Mouse (Mus musculus): Measurements from ENCODE around the gene Cdc42bpb.
A peak's percentile ranks its signal among the peaks of the same experiment; 100 is the strongest.

Cdc42bpb gene

DNA sequence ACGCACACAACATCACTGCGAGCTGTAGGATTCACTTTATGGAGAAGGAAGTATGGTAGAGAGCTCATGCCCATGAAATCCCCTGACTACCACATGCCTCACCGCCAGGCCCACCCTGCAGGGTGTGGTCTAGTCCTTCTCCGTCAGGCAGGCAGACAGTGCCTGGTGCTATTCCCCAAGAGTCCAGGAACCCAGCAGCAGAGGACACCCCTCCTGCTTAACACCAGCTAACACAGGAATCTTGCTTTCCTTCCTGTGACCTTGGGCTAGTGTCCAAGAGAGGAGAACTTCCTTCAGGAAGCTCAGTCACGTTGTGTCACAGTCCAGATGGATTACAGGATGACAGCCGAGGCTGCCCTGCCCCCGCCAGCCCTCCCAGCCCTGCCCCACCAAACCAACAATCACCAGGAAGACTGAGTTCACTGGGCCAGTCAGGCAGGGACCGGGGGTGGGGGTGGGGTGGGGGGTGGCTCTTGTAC, 9.2 kb upstream of the Cdc42bpb start:
- no peak for DNase-seq (ENCODE audit: low spot score in 2 of 2)

GRCm38 (mm10) chr12:111385883-111386641, 8.5 kb upstream of the Cdc42bpb start:
- no peak for DNase-seq (ENCODE audit: low spot score in 2 of 2)

DNA sequence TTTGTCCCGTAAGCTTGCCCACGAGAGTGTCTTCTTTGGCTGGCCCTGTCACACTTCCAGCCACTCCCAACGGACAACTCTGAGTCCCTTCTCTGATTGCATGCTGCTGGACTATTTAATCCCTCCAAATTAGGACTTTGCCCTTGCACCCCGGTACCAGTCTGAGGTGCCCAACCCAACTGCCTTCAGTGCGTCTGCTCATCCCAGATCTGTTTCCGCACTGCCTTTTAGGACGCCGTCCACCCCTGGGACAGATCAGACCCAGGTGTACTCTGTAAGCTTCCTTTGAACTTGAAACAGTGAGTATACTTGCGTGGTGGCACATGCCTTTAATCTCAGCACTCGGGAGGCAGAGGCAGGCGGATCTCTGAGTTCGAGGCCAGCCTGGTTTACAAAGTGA, 1.3 kb upstream of the Cdc42bpb start:
- no peak for DNase-seq (ENCODE audit: low spot score in 2 of 2)

GRCm38 (mm10) chr12:111377986-111378490, 520 bp upstream of the Cdc42bpb start:
- DNase-seq (ENCODE audit: low spot score in 2 of 2) = no peak

DNA sequence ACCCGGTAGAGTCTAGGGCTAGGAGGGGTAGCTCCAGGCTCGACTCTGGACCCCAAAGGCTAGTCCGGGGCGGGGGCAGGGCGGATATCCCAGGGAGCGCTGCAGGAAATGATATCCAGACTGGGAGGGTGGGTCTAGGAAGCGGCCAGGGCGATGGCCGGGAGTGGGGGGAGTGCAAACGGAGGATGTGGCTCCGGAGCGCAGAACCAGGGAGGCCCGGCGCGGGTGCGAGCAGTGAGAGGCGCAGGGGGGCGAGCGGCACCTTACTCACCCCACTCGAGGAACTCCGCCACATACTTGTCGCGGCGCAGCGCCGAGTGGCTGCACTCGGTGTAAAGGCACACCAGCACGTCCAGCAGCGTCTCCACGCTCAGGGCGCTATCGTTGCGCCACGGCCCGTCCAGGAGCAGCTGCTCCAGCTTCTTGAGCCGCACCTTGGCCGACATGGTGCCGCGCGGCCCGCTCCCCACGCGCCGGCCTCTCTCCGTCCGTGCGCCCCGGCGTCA, 639 bp downstream of the Cdc42bpb start:
- DNase-seq (ENCODE audit: low spot score in 2 of 2) = peak in 1 of 2 experiments; percentile 47

- DNase-seq (ENCODE audit: low spot score in 2 of 2) = no peak
These were observed 1.5 kb downstream of the Cdc42bpb start for GRCm38 (mm10) chr12:111376053-111376452.

DNA sequence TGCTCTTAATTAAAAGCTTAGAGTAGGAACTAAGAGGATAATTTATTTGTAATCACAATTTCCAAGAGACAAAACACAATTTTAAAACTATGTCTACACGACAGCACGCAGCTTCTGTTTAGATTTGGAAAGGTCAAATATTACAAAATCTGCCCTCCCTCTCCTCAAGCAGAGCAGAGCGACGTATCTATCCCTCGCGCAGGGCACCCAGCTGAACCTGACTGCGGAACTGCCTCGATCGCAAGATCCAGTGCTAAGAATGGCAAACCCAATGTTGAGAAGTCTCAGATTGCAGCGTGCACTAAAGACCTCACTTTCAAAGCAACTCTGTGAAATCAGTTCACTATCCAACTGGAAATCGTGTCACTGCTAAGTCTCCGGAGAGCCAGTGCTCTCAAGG, 2.0 kb downstream of the Cdc42bpb start:
- DNase-seq (ENCODE audit: low spot score in 2 of 2) = no peak

DNA sequence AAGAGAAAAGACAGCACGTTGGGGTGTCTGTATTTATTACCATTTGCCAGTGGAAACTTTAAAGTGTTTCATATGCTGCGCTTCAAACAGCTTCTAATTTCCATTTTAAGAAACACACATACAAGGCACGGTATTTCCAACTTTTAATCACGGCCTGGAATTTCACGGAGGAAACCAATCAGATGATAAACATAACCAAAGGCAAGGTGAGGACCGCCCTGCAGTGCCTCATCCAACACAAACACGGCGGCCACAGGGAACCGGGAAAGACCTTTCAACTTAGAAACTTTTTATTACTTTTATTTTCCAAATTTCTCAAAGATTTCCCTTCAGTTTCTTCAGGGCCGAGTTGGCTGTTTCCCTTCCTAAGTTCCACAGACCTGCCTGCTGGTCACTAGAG, 2.8 kb downstream of the Cdc42bpb start:
- DNase-seq (ENCODE audit: low spot score in 2 of 2) = no peak

DNA sequence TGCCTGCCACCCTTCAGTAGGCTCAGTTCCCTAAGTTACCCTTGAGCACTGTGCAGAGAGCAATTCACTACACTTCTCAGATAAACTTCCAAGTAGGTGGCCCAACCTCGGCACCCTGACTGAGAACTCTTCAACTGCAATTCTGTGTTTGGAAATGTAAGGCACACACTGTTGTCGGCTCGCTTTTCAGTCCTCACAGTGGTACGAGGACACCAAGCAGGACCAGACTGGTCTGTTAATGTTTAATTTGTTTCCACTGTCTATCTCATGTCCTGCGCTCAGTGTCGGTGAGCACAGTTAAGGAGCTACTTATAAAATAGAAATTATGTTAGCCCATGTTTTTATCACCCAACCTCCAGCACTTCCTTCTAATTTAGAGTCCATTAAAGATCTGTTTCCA, 4.1 kb downstream of the Cdc42bpb start:
- no peak for DNase-seq (ENCODE audit: low spot score in 2 of 2)

DNA sequence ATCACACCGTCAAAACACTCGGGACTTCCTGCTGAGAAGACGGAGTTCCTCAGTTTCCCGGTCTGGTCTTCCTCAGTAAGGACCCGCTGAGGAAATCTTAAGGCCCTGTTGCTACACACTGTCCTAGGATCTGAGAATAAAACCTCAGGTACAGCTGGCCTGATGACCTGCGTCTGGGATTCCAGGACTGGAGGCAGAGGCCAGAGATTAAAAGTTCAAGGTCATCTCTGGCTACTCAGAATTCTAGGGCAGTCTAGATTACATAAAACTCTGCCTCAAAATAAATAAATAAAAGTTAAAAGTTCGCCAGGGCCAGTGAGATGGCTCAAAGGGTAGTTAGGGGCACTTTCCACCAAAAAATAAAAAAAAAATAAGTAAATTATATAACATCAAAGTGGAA, 5.6 kb downstream of the Cdc42bpb start:
- DNase-seq (ENCODE audit: low spot score in 2 of 2) = no peak

DNA sequence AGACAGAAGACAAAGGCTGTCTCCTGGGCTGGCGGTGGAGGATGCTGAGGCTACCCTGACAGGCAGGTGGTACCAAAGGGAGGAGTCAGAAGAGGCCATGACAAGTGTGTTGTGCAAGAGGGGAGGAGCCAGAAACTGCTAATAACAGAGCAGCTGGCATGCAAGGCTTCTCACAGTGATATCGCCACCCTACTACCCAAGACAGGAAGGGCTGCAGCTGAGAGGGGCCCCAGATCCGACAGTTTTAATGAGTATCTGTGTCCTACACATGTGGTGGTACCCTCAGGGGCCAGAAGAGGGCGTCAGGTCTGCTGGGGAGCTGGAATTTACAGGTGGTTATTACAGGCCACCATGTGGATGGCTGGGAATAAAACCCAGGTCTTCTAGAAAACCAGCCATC, 7.3 kb downstream of the Cdc42bpb start:
- no peak for DNase-seq (ENCODE audit: low spot score in 2 of 2)

DNA sequence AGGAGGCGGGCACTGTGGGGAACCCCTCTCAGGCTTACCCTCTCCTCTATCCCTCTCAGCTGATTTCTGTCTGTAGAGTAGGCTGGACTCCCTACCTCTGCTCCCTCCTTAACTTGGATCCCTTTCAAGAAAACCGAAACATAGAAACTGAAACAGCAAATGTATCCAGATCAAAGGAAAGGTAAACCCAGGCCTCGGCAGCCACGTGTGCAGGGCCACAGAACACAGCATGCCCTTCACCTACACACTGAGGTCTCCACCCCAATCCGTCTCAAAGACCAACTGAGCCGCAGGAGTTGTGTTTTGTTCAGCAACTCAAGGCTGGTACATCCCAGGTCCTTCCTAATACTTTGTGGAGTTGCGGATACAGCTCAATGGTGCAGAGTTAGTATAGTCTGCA, 10.5 kb downstream of the Cdc42bpb start:
- DNase-seq (ENCODE audit: low spot score in 2 of 2) = no peak

- no peak for DNase-seq (ENCODE audit: low spot score in 2 of 2)
These were observed 13.3 kb downstream of the Cdc42bpb start for GRCm38 (mm10) chr12:111364234-111364633.

GRCm38 (mm10) chr12:111361319-111362098, 16.0 kb downstream of the Cdc42bpb start:
- no peak for DNase-seq (ENCODE audit: low spot score in 2 of 2)

- peak in 1 of 2 experiments; percentile 43 for DNase-seq (ENCODE audit: low spot score in 2 of 2)
These were observed 16.8 kb downstream of the Cdc42bpb start for GRCm38 (mm10) chr12:111360671-111361070.

GRCm38 (mm10) chr12:111356216-111356615, 21.3 kb downstream of the Cdc42bpb start:
- DNase-seq (ENCODE audit: low spot score in 2 of 2) = no peak

GRCm38 (mm10) chr12:111354142-111354541, 23.4 kb downstream of the Cdc42bpb start:
- DNase-seq (ENCODE audit: low spot score in 2 of 2) = peak in 1 of 2 experiments; percentile 36

- peak; percentile 65 to 80 for DNase-seq (ENCODE audit: low spot score in 2 of 2)
These were observed 24.0 kb downstream of the Cdc42bpb start for GRCm38 (mm10) chr12:111353439-111353915.

GRCm38 (mm10) chr12:111353008-111353407, 24.5 kb downstream of the Cdc42bpb start:
- no peak for DNase-seq (ENCODE audit: low spot score in 2 of 2)

GRCm38 (mm10) chr12:111352520-111352919, 25.0 kb downstream of the Cdc42bpb start:
- no peak for DNase-seq (ENCODE audit: low spot score in 2 of 2)

- peak in 1 of 2 experiments; percentile 34 for DNase-seq (ENCODE audit: low spot score in 2 of 2)
These were observed 27.8 kb downstream of the Cdc42bpb start for GRCm38 (mm10) chr12:111349540-111350231.

DNA sequence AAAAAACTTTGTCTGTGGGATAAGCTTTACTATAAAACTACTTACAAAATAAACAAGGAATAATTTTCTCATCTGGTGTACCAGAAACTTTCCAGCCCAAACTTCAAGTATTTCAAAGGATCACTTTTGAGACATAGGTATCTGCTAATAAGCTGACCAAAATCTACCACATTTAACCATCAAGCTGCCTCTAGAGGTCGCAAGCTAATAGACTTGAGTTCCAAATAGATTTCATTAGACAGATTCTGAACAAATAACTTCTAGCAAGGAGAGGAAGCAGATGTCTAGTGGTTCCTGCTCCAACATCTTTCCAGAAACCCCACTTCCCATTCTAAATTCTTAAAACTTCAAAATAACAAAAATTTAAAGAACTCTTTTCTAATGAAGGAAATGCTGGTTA, 33.6 kb downstream of the Cdc42bpb start:
- no peak for DNase-seq (ENCODE audit: low spot score in 2 of 2)
